Mouse (Mus musculus): ENCODE measurements at regions not wholly inside any gene's neighbourhood (a gene's known extent, or its start where the extent isn't known, plus 50 kb on each side); places are given as distances from the start of the nearest gene placed in this dataset.

GRCm38 (mm10) chrX:139392777-139393176 is 59.3 kb downstream of the Trap1a start:
- DNase-seq: no peak

GRCm38 (mm10) chrX:139416701-139417100 is 63.5 kb upstream of the D330045A20Rik start:
- DNase-seq: peak; percentile 34

GRCm38 (mm10) chrX:139419867-139420266 is 60.3 kb upstream of the D330045A20Rik start:
- peak; percentile 3 for DNase-seq

- DNase-seq: no peak
Observed at GRCm38 (mm10) chrX:139424307-139424706, 55.9 kb upstream of the D330045A20Rik start.

All from kidney, adult 11 months (tissue).